Comparison of ENCODE assay signal across 9 mouse cellular contexts in the genomic region with DNA sequence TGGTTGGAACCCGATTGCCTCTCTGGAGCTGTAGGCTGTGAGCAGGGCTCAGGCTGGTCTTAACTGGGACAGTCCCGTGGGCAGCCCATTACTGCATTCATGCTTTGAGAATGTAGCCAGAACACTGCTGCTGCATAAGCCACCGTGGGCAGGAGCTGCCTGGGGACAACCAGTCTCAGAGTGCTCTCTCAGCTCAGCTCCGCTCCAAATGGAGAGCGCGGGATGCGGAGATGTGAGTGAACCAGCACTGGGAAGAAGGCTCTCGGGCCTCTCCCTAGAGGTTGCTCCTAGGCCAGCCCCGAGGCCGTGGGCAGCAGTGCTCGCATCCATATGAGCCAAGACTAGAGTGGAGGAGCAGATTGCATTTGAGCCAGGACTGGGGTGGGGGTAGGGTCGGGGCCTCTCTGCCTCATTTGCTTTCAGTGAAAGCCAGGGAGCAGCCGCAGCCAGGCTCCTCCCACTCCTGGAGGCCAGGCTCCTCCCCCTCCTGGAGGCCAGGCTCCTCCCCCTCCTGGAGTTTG. TPM values are rescaled to one million over a fixed set of nuclear protein-coding genes. Genes with fewer than 3 reads are reported as not detected.
DNase-seq lines count a peak whose midpoint lies in the region; ATAC-seq and TF ChIP-seq lines count a peak whose summit lies in the region.
"Had no signal": no experiment of that assay in that cellular context is flagged by ENCODE, and none has a peak within 500 bp of the region (broad histone marks: within the 10 kb centered on the region; RNA-seq: fewer than 3 reads in every experiment).

No protein-coding gene starts in this region.

- H3K4me2 ChIP-seq in heart, embryonic 13.5 days = no peak overlapping the region
- no peak overlapping the region; the same call in 1 of the 2 replicates for H3K4me2 ChIP-seq in embryonic facial prominence, embryonic 11.5 days (ENCODE audit: low read depth, low read length)
- H3K4me2 ChIP-seq in midbrain, embryonic 16.5 days (ENCODE audit: low read length) = no peak overlapping the region
- H3K4me2 ChIP-seq: liver, embryonic 13.5 days had no signal

- H3K4me1 ChIP-seq in heart, embryonic 13.5 days = peaks cover 54% of the 10 kb centered on the region
- peaks cover 60% of the 10 kb centered on the region for H3K4me1 ChIP-seq in heart, embryonic 10.5 days
- H3K4me1 ChIP-seq in embryonic facial prominence, embryonic 11.5 days (ENCODE audit: control insufficient read depth, insufficient read depth, low read length) = no peaks in the 10 kb centered on the region
- peaks cover 12% of the 10 kb centered on the region; the same call in 1 of the 2 replicates for H3K4me1 ChIP-seq in kidney, adult 2 months (ENCODE audit: control insufficient read depth, insufficient read depth, low read length)
- H3K4me1 ChIP-seq in midbrain, embryonic 16.5 days (ENCODE audit: control insufficient read depth, insufficient read depth, low read length) = no peaks in the 10 kb centered on the region; the same call in 1 of the 2 replicates

- H3K27ac ChIP-seq in heart, embryonic 13.5 days (replicated peaks) = 0 out of 2 replicates have a peak overlapping the region, but pooled peaks have one; percentile 20
- H3K27ac ChIP-seq in heart, embryonic 10.5 days = no peak overlapping the region
- no peak overlapping the region for H3K27ac ChIP-seq in embryonic facial prominence, embryonic 11.5 days (replicated peaks; ENCODE audit: low read depth, low read length)
- H3K27ac ChIP-seq in kidney, adult 2 months (ENCODE audit: insufficient read depth, low read depth, low read length) = peak overlapping the region; percentile 33; the same call in 1 of the 2 replicates
- H3K27ac ChIP-seq in midbrain, embryonic 16.5 days (ENCODE audit: low read length) = no peak overlapping the region
- H3K27ac ChIP-seq: liver, embryonic 13.5 days had no signal

- WGBS in heart, embryonic 13.5 days = 63% methylated on average over 13 of the region's 13 CpGs
- 71% methylated on average over 13 of the region's 13 CpGs for WGBS in heart, embryonic 10.5 days
- 64% methylated on average over 13 of the region's 13 CpGs for WGBS in embryonic facial prominence, embryonic 11.5 days
- WGBS in kidney, adult 2 months = 66% methylated on average over 13 of the region's 13 CpGs
- WGBS in midbrain, embryonic 16.5 days = 24% methylated on average over 13 of the region's 13 CpGs

- no peaks in the 10 kb centered on the region for H3K27me3 ChIP-seq in heart, embryonic 13.5 days (replicated peaks)
- no peaks in the 10 kb centered on the region for H3K27me3 ChIP-seq in heart, embryonic 10.5 days (ENCODE audit: insufficient read depth, poor library complexity, severe bottlenecking)
- H3K27me3 ChIP-seq in embryonic facial prominence, embryonic 11.5 days (ENCODE audit: control insufficient read depth, insufficient read depth, low read length) = no peaks in the 10 kb centered on the region
- H3K27me3 ChIP-seq in kidney, adult 2 months (replicated peaks; ENCODE audit: control insufficient read depth, insufficient read depth, low read length) = no peaks in the 10 kb centered on the region
- H3K27me3 ChIP-seq in midbrain, embryonic 16.5 days (ENCODE audit: control insufficient read depth, insufficient read depth, low read depth, low read length) = peaks cover 43% of the 10 kb centered on the region
- H3K27me3 ChIP-seq: liver, embryonic 13.5 days had no signal

- TF ChIP-seq POLR2A in kidney, adult 2 months (IDR thresholded peaks at IDR 0.05; ENCODE audit: low read depth, low read length) = no peak

- ATAC-seq in heart, embryonic 13.5 days (ENCODE audit: extremely low read depth, insufficient number of reproducible peaks, low FRiP score, low TSS enrichment) = no peak
- ATAC-seq in embryonic facial prominence, embryonic 11.5 days (replicated peaks; ENCODE audit: insufficient number of reproducible peaks, low FRiP score, low TSS enrichment, low read depth) = peak; percentile 47; the same call in 1 of the 2 replicates
- ATAC-seq in midbrain, embryonic 16.5 days = peak; percentile 37; the same call in 1 of the 2 replicates

- peaks cover 85% of the 10 kb centered on the region for H3K36me3 ChIP-seq in heart, embryonic 13.5 days
- H3K36me3 ChIP-seq in heart, embryonic 10.5 days = peaks cover 79% of the 10 kb centered on the region
- no peaks in the 10 kb centered on the region; the same call in 1 of the 2 replicates for H3K36me3 ChIP-seq in embryonic facial prominence, embryonic 11.5 days (replicated peaks; ENCODE audit: control insufficient read depth, insufficient read depth, low read depth, low read length)
- H3K36me3 ChIP-seq in kidney, adult 2 months (ENCODE audit: control insufficient read depth, insufficient read depth, low read length) = no peaks in the 10 kb centered on the region
- H3K36me3 ChIP-seq in midbrain, embryonic 16.5 days (ENCODE audit: control insufficient read depth, insufficient read depth, low read length) = no peaks in the 10 kb centered on the region

- no peaks in the 10 kb centered on the region for H3K9me3 ChIP-seq in heart, embryonic 13.5 days
- H3K9me3 ChIP-seq in heart, embryonic 10.5 days = no peaks in the 10 kb centered on the region
- no peaks in the 10 kb centered on the region for H3K9me3 ChIP-seq in embryonic facial prominence, embryonic 11.5 days (replicated peaks; ENCODE audit: control insufficient read depth, low read length)
- H3K9me3 ChIP-seq in midbrain, embryonic 16.5 days (replicated peaks; ENCODE audit: control insufficient read depth, low read length, poor library complexity, severe bottlenecking) = no peaks in the 10 kb centered on the region
- H3K9me3 ChIP-seq: liver, embryonic 13.5 days had no signal

- DNase-seq in heart, embryonic 10.5 days (ENCODE audit: low spot score) = no peak
- no peak for DNase-seq in embryonic facial prominence, embryonic 11.5 days (ENCODE audit: low spot score)
- peak; percentile 72 for DNase-seq in kidney, adult 2 months
- no peak for DNase-seq in B cell, adult 2 months
- no peak for DNase-seq in lung, postnatal 36 days
- DNase-seq in natural killer cell, adult 2 months (ENCODE audit: low spot score in 2 of 2) = no peak
- DNase-seq: liver, embryonic 13.5 days had no signal

- TF ChIP-seq CTCF in kidney, adult 2 months (conservative IDR thresholded peaks at IDR 0.05; ENCODE audit: insufficient read depth, insufficient read length, low read depth, low read length) = no peak

- H3K9ac ChIP-seq in heart, embryonic 13.5 days = no peak overlapping the region
- no peak overlapping the region for H3K9ac ChIP-seq in embryonic facial prominence, embryonic 11.5 days (replicated peaks; ENCODE audit: low read length)
- H3K9ac ChIP-seq in midbrain, embryonic 16.5 days (ENCODE audit: low read depth, low read length) = no peak overlapping the region
- H3K9ac ChIP-seq: liver, embryonic 13.5 days had no signal

- H3K4me3 ChIP-seq in heart, embryonic 13.5 days = no peak overlapping the region
- H3K4me3 ChIP-seq in heart, embryonic 10.5 days = no peak overlapping the region
- no peak overlapping the region for H3K4me3 ChIP-seq in embryonic facial prominence, embryonic 11.5 days (ENCODE audit: low read depth, low read length)
- H3K4me3 ChIP-seq in kidney, adult 2 months (ENCODE audit: insufficient read depth, low read depth, low read length) = no peak overlapping the region
- H3K4me3 ChIP-seq in midbrain, embryonic 16.5 days (ENCODE audit: low read depth, low read length) = no peak overlapping the region
- H3K4me3 ChIP-seq: liver, embryonic 13.5 days had no signal

RNA-seq across cellular contexts. Expression of a gene that starts 9.4 kb away (rescaled TPM):
- polyA plus RNA-seq in heart, embryonic 13.5 days (2015; fragmentation: Nextera tagmentation; extraction: Ambion mirVana) = 10.1 and 11.1 TPM in 2 replicates
- polyA plus RNA-seq in heart, embryonic 10.5 days (2016; fragmentation: Nextera tagmentation; extraction: Ambion mirVana) = 13.8 and 27.4 TPM in 2 replicates
- polyA plus RNA-seq in embryonic facial prominence, embryonic 11.5 days (2014; fragmentation: Nextera tagmentation; extraction: Ambion mirVana) = 23.4 and 24.5 TPM in 2 replicates
- 42.6 and 44.8 TPM in 2 replicates for polyA plus RNA-seq in kidney, adult 2 months (2012; rRNA removed)
- polyA plus RNA-seq in midbrain, embryonic 16.5 days (2015; fragmentation: Nextera tagmentation; extraction: Ambion mirVana) = 3.9 and 4.3 TPM in 2 replicates

Comparison
In these comparisons a context has a peak if more than half of its experiments do, and no peak if none do; other contexts are left out.
1. H3K27ac ChIP-seq: peak in heart, embryonic 13.5 days (single experiment) and kidney, adult 2 months (single experiment); none in heart, embryonic 10.5 days (single experiment), embryonic facial prominence, embryonic 11.5 days (single experiment) and midbrain, embryonic 16.5 days (single experiment).